Mouse (Mus musculus) thymus, adult 2 months (tissue): ENCODE data around the gene Fer1l5.

ENCODE experiments used
- CTCF ChIP-seq: fragments of 200-500 bp; IDR thresholded peaks from 2 replicates; pipeline ENCODE4 v1.5.1; 2012; ENCODE audit warnings: mild to moderate bottlenecking, control low read depth, low read length, moderate library complexity, borderline replicate concordance; ENCODE audit not compliant: control insufficient read depth, poor library complexity, insufficient read depth; ENCODE audit errors: extremely low read depth
- POLR2A ChIP-seq: fragments of 200-500 bp; IDR thresholded peaks from 2 replicates; pipeline ENCODE4 v1.6.1; 2012; ENCODE audit warnings: mild to moderate bottlenecking, low read length, control low read depth, moderate library complexity; ENCODE audit not compliant: control insufficient read depth, poor library complexity, insufficient read depth; ENCODE audit errors: extremely low read depth

- TF ChIP-seq CTCF (no peak), POLR2A (no peak)
Measured at GRCm38 (mm10) chr1:36436515-36436914, 64.4 kb downstream of the Fer1l5 start.
